Mouse (Mus musculus): ENCODE data around the gene Cry2. TPM values are rescaled to one million over a fixed set of nuclear protein-coding genes. Genes with fewer than 3 reads are reported as not detected.

Gene Cry2
- polyA plus RNA-seq, 1 experiment from 2014 or later = 38.1 TPM

- peak overlapping the region; percentile 59 for H3K9ac ChIP-seq
- H3K27me3 ChIP-seq = peaks cover 32% of the 10 kb centered on the region
- ATAC-seq (ENCODE audit: low FRiP score) = no peak
- peak overlapping the region; percentile 69 for H3K4me2 ChIP-seq (replicated peaks)
- H3K4me1 ChIP-seq = peaks cover 49% of the 10 kb centered on the region
- H3K9me3 ChIP-seq (replicated peaks) = no peaks in the 10 kb centered on the region
- H3K4me3 ChIP-seq = peak overlapping the region; percentile 34
- peak overlapping the region; percentile 7; the same call in 1 of the 2 replicates for H3K27ac ChIP-seq
- H3K36me3 ChIP-seq = peaks cover 6% of the 10 kb centered on the region; the same call in 1 of the 2 replicates
- 3% methylated on average over 45 of the region's 45 CpGs for WGBS
These were observed 62.7 kb downstream of the Cry2 start for GRCm38 (mm10) chr2:92370821-92371805.

GRCm38 (mm10) chr2:92370375-92370774 is 63.5 kb downstream of the Cry2 start:
- peak overlapping the region; percentile 34 for H3K4me3 ChIP-seq
- peaks cover 32% of the 10 kb centered on the region for H3K27me3 ChIP-seq
- H3K36me3 ChIP-seq = peaks cover 12% of the 10 kb centered on the region; the same call in 1 of the 2 replicates
- H3K9ac ChIP-seq = peak overlapping the region; percentile 59
- 12% methylated on average over 18 of the region's 19 CpGs for WGBS
- H3K4me2 ChIP-seq (replicated peaks) = peak overlapping the region; percentile 69
- H3K4me1 ChIP-seq = peaks cover 44% of the 10 kb centered on the region
- H3K27ac ChIP-seq = no peak overlapping the region
- no peaks in the 10 kb centered on the region for H3K9me3 ChIP-seq (replicated peaks)
- no peak for ATAC-seq (ENCODE audit: low FRiP score)

GRCm38 (mm10) chr2:92367383-92368029 is 66.3 kb downstream of the Cry2 start:
- H3K4me3 ChIP-seq = no peak overlapping the region
- H3K9me3 ChIP-seq (replicated peaks) = no peaks in the 10 kb centered on the region
- no peak overlapping the region for H3K27ac ChIP-seq
- H3K4me1 ChIP-seq = peaks cover 25% of the 10 kb centered on the region
- H3K36me3 ChIP-seq = peaks cover 29% of the 10 kb centered on the region
- ATAC-seq (ENCODE audit: low FRiP score) = no peak
- peaks cover 32% of the 10 kb centered on the region for H3K27me3 ChIP-seq
- no peak overlapping the region for H3K9ac ChIP-seq
- no peak overlapping the region for H3K4me2 ChIP-seq (replicated peaks)
- WGBS = 49% methylated on average over 20 of the region's 20 CpGs

GRCm38 (mm10) chr2:92365568-92365967 is 68.3 kb downstream of the Cry2 start:
- Histone ChIP-seq H3K4me2 (replicated peaks) (no peak overlapping the region), H3K9ac (no peak overlapping the region), H3K9me3 (replicated peaks) (no peaks in the 10 kb centered on the region), H3K27ac (no peak overlapping the region), H3K4me1 (peaks cover 5% of the 10 kb centered on the region), H3K4me3 (no peak overlapping the region), H3K36me3 (peaks cover 38% of the 10 kb centered on the region), H3K27me3 (peaks cover 20% of the 10 kb centered on the region)
- ATAC-seq (ENCODE audit: low FRiP score) = no peak
- 91% methylated on average over 10 of the region's 10 CpGs for WGBS

- Histone ChIP-seq H3K9me3 (replicated peaks) (no peaks in the 10 kb centered on the region), H3K9ac (no peak overlapping the region), H3K27me3 (peaks cover 5% of the 10 kb centered on the region), H3K36me3 (peaks cover 53% of the 10 kb centered on the region), H3K4me3 (no peak overlapping the region), H3K4me1 (no peaks in the 10 kb centered on the region), H3K27ac (no peak overlapping the region), H3K4me2 (replicated peaks) (no peak overlapping the region)
- WGBS = 94% methylated on average over 4 of the region's 4 CpGs
- no peak for ATAC-seq (ENCODE audit: low FRiP score)
These were observed 69.8 kb downstream of the Cry2 start for GRCm38 (mm10) chr2:92364086-92364485.

- H3K27me3 ChIP-seq = no peaks in the 10 kb centered on the region
- peaks cover 67% of the 10 kb centered on the region for H3K36me3 ChIP-seq
- no peak for ATAC-seq (ENCODE audit: low FRiP score)
- H3K9ac ChIP-seq = no peak overlapping the region
- no peak overlapping the region for H3K4me2 ChIP-seq (replicated peaks)
- H3K4me1 ChIP-seq = no peaks in the 10 kb centered on the region
- 90% methylated on average over 6 of the region's 6 CpGs for WGBS
- H3K27ac ChIP-seq = no peak overlapping the region
- no peaks in the 10 kb centered on the region for H3K9me3 ChIP-seq (replicated peaks)
- H3K4me3 ChIP-seq = no peak overlapping the region
These were observed 71.1 kb downstream of the Cry2 start for GRCm38 (mm10) chr2:92362571-92363228.

- WGBS = 85% methylated on average over 8 of the region's 8 CpGs
- no peak overlapping the region for H3K4me2 ChIP-seq (replicated peaks)
These were observed 72.0 kb downstream of the Cry2 start for GRCm38 (mm10) chr2:92361795-92362194.

GRCm38 (mm10) chr2:92360893-92361292 is 73.0 kb downstream of the Cry2 start:
- no peaks in the 10 kb centered on the region for H3K9me3 ChIP-seq (replicated peaks)
- no peak overlapping the region for H3K27ac ChIP-seq
- no peaks in the 10 kb centered on the region for H3K27me3 ChIP-seq
- H3K4me1 ChIP-seq = no peaks in the 10 kb centered on the region
- peaks cover 71% of the 10 kb centered on the region for H3K36me3 ChIP-seq
- ATAC-seq (ENCODE audit: low FRiP score) = peak; percentile 39; the same call in 1 of the 2 replicates
- WGBS = 25% methylated on average over 12 of the region's 12 CpGs
- H3K4me2 ChIP-seq (replicated peaks) = no peak overlapping the region
- no peak overlapping the region for H3K9ac ChIP-seq
- H3K4me3 ChIP-seq = no peak overlapping the region

More at GRCm38 (mm10) chr2:92361795-92362194, 72.0 kb downstream of the Cry2 start:
- H3K4me3 ChIP-seq = no peak overlapping the region
- H3K27ac ChIP-seq = no peak overlapping the region
- H3K9ac ChIP-seq = no peak overlapping the region
- no peaks in the 10 kb centered on the region for H3K9me3 ChIP-seq (replicated peaks)
- no peak for ATAC-seq (ENCODE audit: low FRiP score)
- H3K36me3 ChIP-seq = peaks cover 75% of the 10 kb centered on the region
- no peaks in the 10 kb centered on the region for H3K4me1 ChIP-seq
- no peaks in the 10 kb centered on the region for H3K27me3 ChIP-seq

GRCm38 (mm10) chr2:92360186-92360823 is 73.5 kb downstream of the Cry2 start:
- 72% methylated on average over 25 of the region's 25 CpGs for WGBS
- no peak for ATAC-seq (ENCODE audit: low FRiP score)
- no peak overlapping the region for H3K4me2 ChIP-seq (replicated peaks)
- H3K27me3 ChIP-seq = no peaks in the 10 kb centered on the region
- H3K9me3 ChIP-seq (replicated peaks) = no peaks in the 10 kb centered on the region
- H3K4me3 ChIP-seq = no peak overlapping the region
- H3K36me3 ChIP-seq = peaks cover 67% of the 10 kb centered on the region
- H3K4me1 ChIP-seq = no peaks in the 10 kb centered on the region
- H3K9ac ChIP-seq = no peak overlapping the region
- no peak overlapping the region for H3K27ac ChIP-seq

- Histone ChIP-seq H3K9ac (no peak overlapping the region), H3K4me3 (no peak overlapping the region), H3K27ac (no peak overlapping the region), H3K36me3 (peaks cover 67% of the 10 kb centered on the region), H3K27me3 (no peaks in the 10 kb centered on the region), H3K9me3 (replicated peaks) (no peaks in the 10 kb centered on the region), H3K4me1 (no peaks in the 10 kb centered on the region), H3K4me2 (replicated peaks) (no peak overlapping the region)
- WGBS = 89% methylated on average over 2 of the region's 2 CpGs
- ATAC-seq (ENCODE audit: low FRiP score) = no peak
These were observed 74.5 kb downstream of the Cry2 start for GRCm38 (mm10) chr2:92359301-92359700.

GRCm38 (mm10) chr2:92354224-92354623 is 79.6 kb downstream of the Cry2 start:
- Histone ChIP-seq H3K4me3 (no peak overlapping the region), H3K4me2 (replicated peaks) (no peak overlapping the region), H3K36me3 (peaks cover 63% of the 10 kb centered on the region), H3K9ac (no peak overlapping the region), H3K27me3 (no peaks in the 10 kb centered on the region), H3K4me1 (no peaks in the 10 kb centered on the region), H3K9me3 (replicated peaks) (no peaks in the 10 kb centered on the region), H3K27ac (no peak overlapping the region)
- WGBS = 59% methylated on average over 6 of the region's 6 CpGs
- no peak for ATAC-seq (ENCODE audit: low FRiP score)
